Mouse (Mus musculus): ENCODE results near the gene Psg29.

- TF ChIP-seq CTCF (conservative IDR thresholded peaks at IDR 0.05; ENCODE audit: insufficient read depth, insufficient read length, low read depth, low read length): no peak
- no peak for TF ChIP-seq POLR2A (IDR thresholded peaks at IDR 0.05; ENCODE audit: low read depth, low read length)
These were observed 46.2 kb upstream of the Psg29 start for GRCm38 (mm10) chr7:17156885-17157677.

Measured in kidney, adult 2 months (tissue).